Mouse (Mus musculus) megakaryocyte-erythroid progenitor cell, adult 5-6 weeks (primary cell): Measurements from ENCODE around the gene Hdhd5. TPM values are rescaled to one million over a fixed set of nuclear protein-coding genes. Genes with fewer than 3 reads are reported as not detected.

Experiments
- ATAC-seq: replicated peaks from 2 replicates; pipeline ENCODE4 v1.8.0; 2016; ENCODE audit warnings: mild to moderate bottlenecking, inconsistent platforms; ENCODE audit not compliant: severe bottlenecking, poor library complexity, low FRiP score, low TSS enrichment
- total RNA-seq, 2 experiments: library from RNA; stranded (forward) in 1 of 2; stranded (reverse) in 1 of 2; fragments of 200-1000, 215-1000 nt in 1 of 2; fragments of >200 nt in 1 of 2; fragmentation: Nextera tagmentation in 1 of 2; gene quantifications; 2 replicates each; pipeline ENCODE4 v1.2.3; 2014 to 2017

Hdhd5 gene
- total RNA-seq, 2 experiments from 2014 or later: 18.1 to 18.5 TPM

GRCm38 (mm10) chr6:120539132-120539759, 8.1 kb upstream of the Hdhd5 start:
- peak; percentile 85 for ATAC-seq

GRCm38 (mm10) chr6:120536337-120536736, 5.2 kb upstream of the Hdhd5 start:
- ATAC-seq: no peak

- no peak for ATAC-seq
These were observed 1.5 kb upstream of the Hdhd5 start for GRCm38 (mm10) chr6:120532594-120532993.

- ATAC-seq: no peak
These were observed 2.0 kb downstream of the Hdhd5 start for GRCm38 (mm10) chr6:120529123-120529522.

- no peak for ATAC-seq
These were observed 6.3 kb downstream of the Hdhd5 start for GRCm38 (mm10) chr6:120524796-120525195.

- ATAC-seq: no peak
These were observed 11.5 kb downstream of the Hdhd5 start for GRCm38 (mm10) chr6:120519647-120520046.

GRCm38 (mm10) chr6:120517311-120517710, 13.8 kb downstream of the Hdhd5 start:
- ATAC-seq: no peak

- ATAC-seq: peak; percentile 51; the same call in 1 of the 2 replicates
These were observed 14.2 kb downstream of the Hdhd5 start for GRCm38 (mm10) chr6:120516879-120517278.

- peak; percentile 90 for ATAC-seq
These were observed 14.7 kb downstream of the Hdhd5 start for GRCm38 (mm10) chr6:120516422-120516821.

GRCm38 (mm10) chr6:120511212-120511611, 19.9 kb downstream of the Hdhd5 start:
- no peak for ATAC-seq

- peak; percentile 50 for ATAC-seq
These were observed 20.7 kb downstream of the Hdhd5 start for GRCm38 (mm10) chr6:120510425-120510824.

- ATAC-seq: peak; percentile 18
These were observed 21.1 kb downstream of the Hdhd5 start for GRCm38 (mm10) chr6:120509975-120510374.

- no peak for ATAC-seq
These were observed 22.5 kb downstream of the Hdhd5 start for GRCm38 (mm10) chr6:120508645-120509044.

- ATAC-seq: no peak
These were observed 25.6 kb downstream of the Hdhd5 start for GRCm38 (mm10) chr6:120505531-120505930.

GRCm38 (mm10) chr6:120504051-120504450, 27.1 kb downstream of the Hdhd5 start:
- no peak for ATAC-seq

GRCm38 (mm10) chr6:120496544-120496943, 34.6 kb downstream of the Hdhd5 start:
- no peak for ATAC-seq

- ATAC-seq: no peak; the same call in 1 of the 2 replicates
These were observed 37.5 kb downstream of the Hdhd5 start, which contains the start of gene Tmem121b for GRCm38 (mm10) chr6:120493374-120494181. TSS of gene Tmem121b (minus strand) at chr6:120493807.

- ATAC-seq: peak; percentile 43; the same call in 1 of the 2 replicates
These were observed 38.4 kb downstream of the Hdhd5 start for GRCm38 (mm10) chr6:120492499-120493373.

GRCm38 (mm10) chr6:120491862-120492498, 39.1 kb downstream of the Hdhd5 start:
- no peak for ATAC-seq
